Mouse (Mus musculus) liver, embryonic 14.5 days (tissue): ENCODE data around the gene Serpinb13.

ENCODE experiments used
- CTCF ChIP-seq: IDR thresholded peaks from 2 replicates; pipeline ENCODE4 v1.5.1; 2016; ENCODE audit warnings: antibody characterized with exemption, low read depth, control low read depth
- EP300 ChIP-seq: IDR thresholded peaks from 2 replicates; pipeline ENCODE4 v1.6.1; 2016; ENCODE audit warnings: antibody characterized with exemption, low read depth

DNA sequence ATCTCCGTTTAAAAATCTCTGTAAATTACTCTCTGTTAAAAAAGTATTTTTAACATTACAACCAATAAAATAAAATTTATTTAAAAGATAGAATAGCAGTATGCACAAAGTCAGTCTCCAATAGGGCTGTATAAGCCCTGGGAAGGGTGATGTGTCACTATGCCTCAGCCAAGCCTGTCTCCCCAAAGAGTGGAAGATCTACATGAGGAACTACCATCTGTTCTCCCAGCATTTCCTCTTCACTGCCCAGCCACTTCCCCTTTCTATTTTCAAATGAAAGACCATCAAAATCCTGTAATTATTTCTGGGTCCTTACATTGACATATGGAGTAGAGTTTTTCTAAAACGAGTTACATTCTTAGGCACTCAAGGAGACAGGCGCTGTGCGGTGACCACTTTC lies 48.8 kb upstream of the Serpinb13 start:
- no peak for TF ChIP-seq CTCF
- TF ChIP-seq EP300 = no peak
